Mouse (Mus musculus) right cerebral cortex, postnatal 36 days (tissue): ENCODE measurements around the gene Calr4.
A peak's percentile ranks its signal among the peaks of the same experiment; 100 is the strongest.

Experiments used
- DNase-seq, 2 experiments: peaks; one replicate each; pipeline ENCODE4 v3.0.0; 2022; ENCODE audit warnings: low spot score in 2 of 2, mixed read lengths in 1 of 2

Gene Calr4

GRCm38 (mm10) chr4:109279689-109280458 lies 45.6 kb downstream of the Calr4 start, which contains the start of gene Eps15:
Gene Eps15 (plus strand): TSS chr4:109280268.
- peak; percentile 41 to 66 for DNase-seq

GRCm38 (mm10) chr4:109280459-109281160 lies 46.3 kb downstream of the Calr4 start:
- DNase-seq = no peak

- DNase-seq = no peak
Observed at GRCm38 (mm10) chr4:109281161-109281560, 46.9 kb downstream of the Calr4 start.

GRCm38 (mm10) chr4:109281946-109282345 lies 47.7 kb downstream of the Calr4 start:
- DNase-seq = no peak

- DNase-seq = no peak
Observed at GRCm38 (mm10) chr4:109294629-109295028, 60.3 kb downstream of the Calr4 start.

GRCm38 (mm10) chr4:109296510-109296909 lies 62.2 kb downstream of the Calr4 start:
- no peak for DNase-seq

- DNase-seq = no peak
Observed at GRCm38 (mm10) chr4:109299136-109299535, 64.9 kb downstream of the Calr4 start.
